Mouse (Mus musculus) forebrain, embryonic 14.5 days (tissue): ENCODE results near the gene Adgrg5. TPM values are rescaled to one million over a fixed set of nuclear protein-coding genes. Genes with fewer than 3 reads are reported as not detected.

Source experiments
- ATAC-seq: fragments of 200-750 bp; cut with Nextera tagmentation; 2 replicates; pipeline ENCODE4 v1.8.0; 2017; ENCODE audit warnings: mild to moderate bottlenecking, moderate library complexity
- DNase-seq: peaks from one replicate; pipeline ENCODE4 v3.0.0-alpha.2; 2015; ENCODE audit warnings: low spot score
- H3K27ac ChIP-seq: fragments of 300-500 bp; sonication (generic); 2 replicates; pipeline ENCODE4 v1.5.1; 2014; ENCODE audit warnings: low read depth, mild to moderate bottlenecking, control low read depth, low read length, moderate library complexity
- H3K27me3 ChIP-seq: fragments of 300-500 bp; sonication (generic); replicated peaks from 2 replicates; pipeline ENCODE4 v1.6.1; 2014; ENCODE audit warnings: low read length, control low read depth, mixed read lengths; ENCODE audit not compliant: control insufficient read depth, insufficient read depth
- H3K36me3 ChIP-seq: fragments of 300-500 bp; sonication (generic); 2 replicates; pipeline ENCODE4 v1.6.1; 2014; ENCODE audit warnings: low read length, control low read depth; ENCODE audit not compliant: control insufficient read depth, insufficient read depth
- H3K4me1 ChIP-seq: fragments of 300-500 bp; sonication (generic); 2 replicates; pipeline ENCODE4 v1.6.1; 2014; ENCODE audit warnings: antibody characterized with exemption, low read length, control low read depth; ENCODE audit not compliant: control insufficient read depth, insufficient read depth
- H3K4me2 ChIP-seq: fragments of 300-500 bp; sonication (generic); 2 replicates; pipeline ENCODE4 v1.6.1; 2014; ENCODE audit warnings: mild to moderate bottlenecking, control low read depth, low read length
- H3K4me3 ChIP-seq: fragments of 300-500 bp; sonication (generic); 2 replicates; pipeline ENCODE4 v1.5.1; 2014; ENCODE audit warnings: low read depth, low read length, control low read depth
- H3K9ac ChIP-seq: fragments of 300-500 bp; sonication (generic); 2 replicates; pipeline ENCODE4 v1.6.1; 2014; ENCODE audit warnings: mild to moderate bottlenecking, low read length, control low read depth, moderate library complexity
- H3K9me3 ChIP-seq: fragments of 300-500 bp; sonication (generic); replicated peaks from 2 replicates; pipeline ENCODE4 v1.6.1; 2016; ENCODE audit warnings: low read length, control low read depth, mixed read lengths; ENCODE audit not compliant: control insufficient read depth
- WGBS: fragments of 180-500 bp; shearing (Covaris S2); extraction: QIAGEN DNeasy Blood & Tissue Kit; methylation state at CpG from one replicate; pipeline ENCODE4 v1.1.7; 2014; 5-methylcytosine and 5-hydroxymethylcytosine counted together
- polyA plus RNA-seq: library from polyadenylated mRNA; unstranded; fragments of >200 nt; fragmentation: Nextera tagmentation; extraction: Ambion mirVana; gene quantifications from 2 replicates; pipeline ENCODE4 v1.2.1, GENCODE M21; 2014

Gene Adgrg5
- polyA plus RNA-seq, 1 experiment from 2014 or later, result not detected

DNA sequence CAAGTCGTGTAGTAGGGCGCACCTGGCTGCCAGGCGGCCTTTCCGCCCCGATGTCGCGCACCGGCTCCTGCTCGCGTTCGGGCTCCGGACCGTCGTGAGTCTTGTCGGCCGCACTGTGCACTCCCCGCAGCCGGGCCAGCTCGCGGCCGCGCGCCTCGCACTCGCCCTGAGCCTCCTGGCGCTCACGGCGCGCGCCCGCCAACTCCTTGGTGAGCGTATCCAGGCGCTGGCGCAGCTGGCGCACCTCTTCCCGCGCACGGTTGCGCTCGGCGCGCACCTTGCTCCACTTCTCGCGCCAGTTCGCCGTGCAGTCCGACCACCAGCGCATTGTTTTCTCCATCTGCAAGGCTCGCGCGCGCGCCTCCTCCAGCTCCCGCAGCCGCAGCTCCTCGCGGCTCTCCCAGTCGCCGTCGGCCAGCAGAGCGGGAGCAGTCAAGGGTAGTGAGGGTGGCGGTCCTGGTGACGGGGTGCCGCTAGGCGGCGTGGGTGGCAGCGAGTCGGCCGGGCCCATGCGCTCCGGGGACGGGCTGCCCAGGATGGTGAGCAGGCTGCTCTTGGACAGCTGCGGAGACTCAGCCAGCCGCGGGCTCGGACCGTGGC is 10.3 kb upstream of the Adgrg5 start:
- DNase-seq (peak; percentile 69), ATAC-seq (peak; percentile 61)
- Histone ChIP-seq H3K27ac (no peak overlapping the region), H3K4me2 (peak overlapping the region; percentile 83), H3K36me3 (no peaks in the 10 kb centered on the region), H3K27me3 (peaks cover 7% of the 10 kb centered on the region; the same call in 1 of the 2 replicates), H3K9ac (peak overlapping the region; percentile 51; the same call in 1 of the 2 replicates), H3K4me1 (peaks cover 28% of the 10 kb centered on the region), H3K4me3 (peak overlapping the region; percentile 41), H3K9me3 (no peaks in the 10 kb centered on the region)
- WGBS, result 3% methylated on average over 74 of the region's 77 CpGs

GRCm38 (mm10) chr8:94914256-94914655 is 9.2 kb upstream of the Adgrg5 start:
- ATAC-seq, result no peak
- Histone ChIP-seq H3K4me1 (peaks cover 29% of the 10 kb centered on the region), H3K9me3 (no peaks in the 10 kb centered on the region), H3K9ac (no peak overlapping the region), H3K27ac (no peak overlapping the region), H3K4me2 (no peak overlapping the region), H3K36me3 (no peaks in the 10 kb centered on the region), H3K27me3 (peaks cover 7% of the 10 kb centered on the region; the same call in 1 of the 2 replicates), H3K4me3 (no peak overlapping the region)
- no peak for DNase-seq
- WGBS, result 86% methylated on average over 6 of the region's 6 CpGs

GRCm38 (mm10) chr8:94914701-94915101 is 8.8 kb upstream of the Adgrg5 start:
- Histone ChIP-seq H3K4me1 (peaks cover 29% of the 10 kb centered on the region), H3K4me3 (no peak overlapping the region), H3K27me3 (peaks cover 7% of the 10 kb centered on the region; the same call in 1 of the 2 replicates), H3K9me3 (no peaks in the 10 kb centered on the region), H3K36me3 (no peaks in the 10 kb centered on the region), H3K4me2 (no peak overlapping the region), H3K27ac (no peak overlapping the region), H3K9ac (no peak overlapping the region)
- 41% methylated on average over 3 of the region's 3 CpGs for WGBS
- DNase-seq, result peak; percentile 85
- peak; percentile 40 for ATAC-seq

- H3K4me3 ChIP-seq, result peak overlapping the region; percentile 42
These were observed 7.1 kb upstream of the Adgrg5 start for GRCm38 (mm10) chr8:94916311-94916959.

DNA sequence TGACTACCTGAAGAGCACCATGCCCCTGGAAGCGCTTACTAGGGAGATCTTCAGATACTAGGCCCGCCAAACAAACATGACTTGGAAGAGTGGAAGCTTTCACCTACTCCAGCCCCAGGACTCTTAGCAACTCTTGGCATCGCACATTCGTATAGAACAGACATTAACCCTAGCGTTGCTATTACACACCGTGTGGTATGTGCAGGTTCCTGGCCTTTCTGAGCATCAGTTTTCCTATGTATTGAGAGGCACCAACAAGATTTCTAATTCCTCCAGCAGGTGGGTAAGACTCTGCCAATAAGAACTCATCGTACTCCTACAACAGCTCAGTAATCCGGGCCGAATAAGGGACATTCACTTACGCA is 6.6 kb upstream of the Adgrg5 start:
- peak overlapping the region; percentile 79 for H3K4me2 ChIP-seq
- H3K4me1 ChIP-seq, result peaks cover 29% of the 10 kb centered on the region
- ATAC-seq, result no peak
- no peak overlapping the region for H3K27ac ChIP-seq
- H3K36me3 ChIP-seq, result no peaks in the 10 kb centered on the region
- WGBS, result 5% methylated on average over 10 of the region's 10 CpGs
- peak overlapping the region; percentile 42 for H3K4me3 ChIP-seq
- DNase-seq, result no peak
- peaks cover 7% of the 10 kb centered on the region; the same call in 1 of the 2 replicates for H3K27me3 ChIP-seq
- peak overlapping the region; percentile 57 for H3K9ac ChIP-seq
- H3K9me3 ChIP-seq, result no peaks in the 10 kb centered on the region

More at GRCm38 (mm10) chr8:94916311-94916959, 7.1 kb upstream of the Adgrg5 start:
- H3K4me1 ChIP-seq, result peaks cover 29% of the 10 kb centered on the region
- H3K27ac ChIP-seq, result no peak overlapping the region
- H3K9me3 ChIP-seq, result no peaks in the 10 kb centered on the region
- H3K9ac ChIP-seq, result peak overlapping the region; percentile 57; the same call in 1 of the 2 replicates
- H3K36me3 ChIP-seq, result no peaks in the 10 kb centered on the region
- no peak for DNase-seq
- peak overlapping the region; percentile 79 for H3K4me2 ChIP-seq
- 41% methylated on average over 9 of the region's 9 CpGs for WGBS
- no peak for ATAC-seq
- peaks cover 7% of the 10 kb centered on the region; the same call in 1 of the 2 replicates for H3K27me3 ChIP-seq

DNA sequence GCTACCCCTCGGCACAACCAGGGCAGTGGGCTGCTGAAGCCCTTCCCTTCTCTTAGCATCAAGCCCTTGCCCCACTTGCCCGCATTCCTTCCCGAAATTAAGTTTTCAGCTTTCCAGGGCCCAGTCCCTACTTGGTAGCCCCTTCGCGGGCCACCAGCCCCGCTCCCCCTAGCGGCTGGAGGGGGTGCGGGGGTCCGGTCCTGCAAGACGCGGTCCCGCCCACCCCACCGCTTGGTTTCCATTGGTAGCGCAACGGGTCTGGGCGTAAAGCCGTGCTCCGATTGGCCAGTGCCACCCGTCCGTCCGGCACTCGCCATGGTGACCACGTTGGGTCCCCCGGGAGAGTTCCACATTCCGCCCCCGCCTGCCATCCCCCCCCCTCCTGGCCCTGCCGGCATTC is 6.1 kb upstream of the Adgrg5 start:
- H3K9me3 ChIP-seq, result no peaks in the 10 kb centered on the region
- peak; percentile 95 for DNase-seq
- H3K4me3 ChIP-seq, result peak overlapping the region; percentile 42
- WGBS, result 0% methylated on average over 25 of the region's 27 CpGs
- H3K4me1 ChIP-seq, result peaks cover 29% of the 10 kb centered on the region
- H3K9ac ChIP-seq, result peak overlapping the region; percentile 57
- H3K27me3 ChIP-seq, result peaks cover 6% of the 10 kb centered on the region; the same call in 1 of the 2 replicates
- no peak overlapping the region for H3K27ac ChIP-seq
- no peaks in the 10 kb centered on the region for H3K36me3 ChIP-seq
- H3K4me2 ChIP-seq, result peak overlapping the region; percentile 79
- ATAC-seq, result peak; percentile 94

- Histone ChIP-seq H3K4me2 (peak within 1 kb of the TSS; percentile 79), H3K4me1 (peaks cover 26% of the 10 kb centered on the region), H3K36me3 (no peaks in the 10 kb centered on the region), H3K4me3 (peak within 1 kb of the TSS; percentile 42), H3K27me3 (no peaks in the 10 kb centered on the region; the same call in 1 of the 2 replicates), H3K9ac (peak within 1 kb of the TSS; percentile 57), H3K9me3 (no peaks in the 10 kb centered on the region), H3K27ac (no peak within 1 kb of the TSS)
- 3% methylated on average over 42 of the region's 51 CpGs for WGBS
- DNase-seq, result no peak
- peak; percentile 42 for ATAC-seq
These were observed 5.5 kb upstream of the Adgrg5 start, which contains the start of gene Ccdc102a for GRCm38 (mm10) chr8:94917851-94918495. TSS of gene Ccdc102a (minus strand) at chr8:94918098.

GRCm38 (mm10) chr8:94919256-94919655 is 4.2 kb upstream of the Adgrg5 start:
- no peak overlapping the region for H3K9ac ChIP-seq
- no peak overlapping the region for H3K27ac ChIP-seq
- no peak overlapping the region for H3K4me3 ChIP-seq
- H3K27me3 ChIP-seq, result no peaks in the 10 kb centered on the region
- H3K36me3 ChIP-seq, result no peaks in the 10 kb centered on the region
- H3K4me2 ChIP-seq, result no peak overlapping the region
- DNase-seq, result no peak
- peaks cover 23% of the 10 kb centered on the region for H3K4me1 ChIP-seq
- ATAC-seq, result no peak
- H3K9me3 ChIP-seq, result no peaks in the 10 kb centered on the region
